Mouse (Mus musculus) kidney, postnatal 14 days (tissue): ENCODE results near the gene Hdac7.

ENCODE experiments used
- DNase-seq: peaks from one replicate; pipeline ENCODE4 v3.0.0; 2022; ENCODE audit warnings: mixed read lengths

The Hdac7 gene

GRCm38 (mm10) chr15:97831242-97831986 lies 12.9 kb downstream of the Hdac7 start:
- DNase-seq = peak; percentile 85

DNA sequence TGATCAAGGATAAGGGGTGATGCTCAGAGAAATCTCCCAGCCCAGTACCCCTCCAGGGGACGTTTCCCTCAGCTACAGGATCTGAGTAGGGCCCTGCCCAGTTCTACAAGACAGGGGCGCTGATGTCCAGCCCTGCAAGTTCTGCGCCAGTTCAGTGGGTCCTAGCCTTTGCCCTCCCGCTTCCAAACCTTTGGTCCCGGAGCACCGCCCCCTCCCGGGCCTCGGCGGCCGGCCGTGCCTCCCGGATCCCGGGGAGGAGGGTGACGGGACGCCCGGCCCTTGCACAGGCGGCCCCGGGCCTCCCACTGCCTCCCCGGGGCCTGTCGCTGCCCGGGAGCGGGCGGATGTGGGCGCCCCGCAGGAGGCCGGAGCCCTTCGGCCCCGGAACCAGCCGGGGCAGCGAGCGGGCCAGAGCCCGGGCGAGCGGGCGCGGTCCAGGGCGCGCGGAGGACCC lies 13.5 kb downstream of the Hdac7 start:
- peak; percentile 81 for DNase-seq

GRCm38 (mm10) chr15:97830253-97830787 lies 14.0 kb downstream of the Hdac7 start:
- DNase-seq = no peak

- DNase-seq = no peak
Measured at GRCm38 (mm10) chr15:97829432-97829831, 14.9 kb downstream of the Hdac7 start.

DNA sequence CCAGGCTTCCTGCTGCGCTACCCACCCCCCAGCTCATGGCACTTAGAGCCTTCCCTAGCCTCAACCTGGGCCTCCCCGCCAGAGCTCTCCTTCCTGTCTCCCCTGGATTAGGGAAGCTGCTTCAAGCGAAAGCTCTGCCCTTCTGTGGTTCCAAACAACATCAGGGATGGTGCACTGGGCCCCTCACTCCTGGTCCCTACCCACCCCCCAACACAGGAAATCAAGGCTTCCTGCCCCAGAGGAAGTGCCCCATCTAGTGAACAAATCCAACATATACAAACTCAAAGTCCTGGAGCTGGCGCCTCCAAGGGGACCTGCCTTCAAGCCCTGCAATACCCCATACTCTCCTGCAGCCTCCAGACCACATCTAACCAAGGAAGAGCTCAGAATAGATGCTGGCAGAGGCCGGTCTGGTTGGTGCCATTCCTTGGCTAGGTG lies 15.4 kb downstream of the Hdac7 start:
- DNase-seq = peak; percentile 56

GRCm38 (mm10) chr15:97828221-97828842 lies 16.0 kb downstream of the Hdac7 start:
- DNase-seq = no peak

- DNase-seq = no peak
Measured at GRCm38 (mm10) chr15:97827401-97827800, 16.9 kb downstream of the Hdac7 start.

GRCm38 (mm10) chr15:97826588-97827261 lies 17.6 kb downstream of the Hdac7 start:
- DNase-seq = no peak

- DNase-seq = no peak
Measured at GRCm38 (mm10) chr15:97825941-97826587, 18.2 kb downstream of the Hdac7 start.

DNA sequence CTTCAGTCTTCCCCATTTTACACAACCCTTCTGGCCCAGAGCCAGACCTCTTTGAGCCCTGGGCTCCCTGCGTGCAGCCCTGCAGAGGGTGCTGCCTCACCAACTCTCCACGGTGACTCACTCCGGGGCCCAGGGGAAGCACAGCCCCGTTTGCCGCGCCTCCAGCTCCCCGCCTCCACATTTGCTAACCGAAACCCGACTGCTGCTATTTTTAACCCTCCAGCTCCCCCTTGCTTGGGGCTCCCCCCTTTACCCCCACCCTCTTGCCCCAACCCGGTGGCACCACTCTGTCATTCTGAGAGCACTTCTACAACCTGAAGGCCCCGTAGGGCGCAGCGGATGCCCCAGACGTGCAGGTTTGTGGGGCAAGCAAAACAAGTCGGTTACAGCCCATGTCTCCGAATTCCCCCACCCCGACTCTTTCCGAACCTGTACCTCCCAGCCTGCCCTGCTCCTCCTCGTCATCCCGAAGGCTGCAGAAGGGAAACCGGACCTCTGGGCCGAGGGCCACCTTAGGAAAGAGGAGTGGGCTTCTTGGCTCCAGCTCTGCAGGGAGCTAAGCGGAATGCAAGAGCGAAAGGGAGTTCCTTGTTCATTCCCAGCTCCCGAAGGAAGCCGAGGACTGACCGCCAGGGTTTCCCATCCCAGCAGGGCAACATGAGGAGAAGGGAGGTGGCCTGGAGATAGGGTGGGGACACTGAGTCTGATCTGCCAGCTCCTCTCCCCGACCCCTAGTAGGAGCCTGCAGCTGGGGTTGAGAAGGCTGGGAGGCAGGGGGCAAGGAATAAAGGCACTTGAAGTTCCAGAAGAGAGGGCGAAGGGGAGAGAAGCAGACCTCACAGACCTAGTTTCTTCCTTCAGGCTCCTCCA lies 19.0 kb downstream of the Hdac7 start:
- peak; percentile 84 for DNase-seq

GRCm38 (mm10) chr15:97824042-97824441 lies 20.3 kb downstream of the Hdac7 start:
- no peak for DNase-seq

- DNase-seq = no peak
Measured at GRCm38 (mm10) chr15:97823479-97823878, 20.8 kb downstream of the Hdac7 start.

DNA sequence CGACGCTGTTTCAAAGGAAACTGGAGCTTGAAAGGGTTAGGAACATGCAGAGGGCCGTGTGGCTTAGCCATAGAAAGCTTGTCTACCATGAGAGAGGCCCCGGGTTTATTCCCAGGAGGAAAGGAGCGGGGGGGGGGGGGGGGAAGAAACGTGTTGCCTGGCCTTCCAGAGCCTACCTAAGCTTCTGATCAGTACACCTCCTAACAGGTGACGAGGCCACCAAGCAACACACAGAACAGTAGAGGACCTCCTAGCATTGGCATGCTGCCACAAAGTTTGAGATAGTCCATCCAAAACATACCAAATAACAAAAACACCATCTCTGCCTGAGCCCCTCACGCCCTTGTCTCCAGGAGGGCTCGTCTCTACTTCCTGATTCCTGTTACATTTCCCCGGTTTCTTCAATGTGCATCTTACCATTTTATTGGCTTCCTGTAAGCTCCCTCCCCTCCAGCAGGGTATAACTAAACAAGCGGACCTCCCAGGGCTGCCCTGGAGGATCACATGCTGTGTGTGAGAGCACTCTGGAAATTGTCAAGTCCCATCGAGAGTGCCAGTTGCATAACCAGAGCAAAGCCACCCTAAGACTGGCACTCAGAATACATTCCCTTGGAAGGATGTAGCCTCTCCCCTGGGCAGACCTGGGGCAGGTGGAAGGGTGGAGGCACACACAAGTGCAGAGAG lies 21.6 kb downstream of the Hdac7 start:
- no peak for DNase-seq

DNA sequence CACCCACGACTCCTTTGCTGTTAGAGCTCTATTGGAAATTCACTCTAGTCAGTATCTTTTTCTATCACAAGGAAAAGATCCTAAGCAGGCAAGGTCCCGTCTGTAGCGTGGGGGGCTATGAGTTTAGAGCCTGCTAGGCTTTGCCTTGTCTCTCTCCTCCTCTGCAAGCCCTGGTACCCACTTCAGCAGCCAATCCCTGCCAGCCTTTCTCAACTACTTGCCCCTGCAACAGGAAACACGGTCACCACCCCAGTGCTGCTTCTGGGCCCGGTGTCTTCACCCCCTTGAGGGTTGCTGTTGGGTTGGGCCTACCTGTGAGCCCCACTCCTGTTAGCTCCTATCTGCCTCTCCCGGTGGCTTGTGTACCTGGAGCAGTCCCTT lies 22.3 kb downstream of the Hdac7 start:
- no peak for DNase-seq

DNA sequence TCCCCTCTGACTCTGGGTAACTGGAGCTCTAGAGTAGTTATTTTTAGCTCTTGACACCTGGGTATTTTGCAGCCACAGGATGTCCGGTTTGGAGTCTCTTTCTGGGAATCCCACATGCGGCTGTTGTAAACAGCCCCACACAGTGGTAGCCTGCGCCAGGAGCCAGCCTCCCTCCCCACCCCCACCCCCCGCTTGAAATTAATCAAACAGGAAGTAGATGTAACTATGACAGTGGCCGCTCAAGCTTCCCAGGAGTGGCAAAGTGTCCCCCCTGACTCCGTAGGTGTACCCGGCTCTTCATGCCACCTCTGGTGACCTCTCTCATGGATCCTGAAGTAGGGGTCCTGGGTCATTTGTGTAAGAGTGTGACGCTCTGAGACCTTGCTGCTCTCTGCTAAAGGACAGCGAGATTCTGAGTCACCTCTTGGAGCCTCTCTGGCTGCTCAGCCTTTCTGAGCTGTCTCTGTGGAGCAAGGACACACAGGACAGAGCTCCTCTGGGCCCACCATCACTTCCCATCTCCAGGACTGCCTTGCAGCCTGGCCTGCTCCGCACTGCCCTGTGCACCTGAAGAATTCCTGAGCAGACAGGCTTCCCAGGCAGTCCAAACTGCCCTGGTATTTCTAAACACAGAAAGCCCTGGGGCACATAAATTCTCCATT lies 22.9 kb downstream of the Hdac7 start:
- peak; percentile 61 for DNase-seq

DNA sequence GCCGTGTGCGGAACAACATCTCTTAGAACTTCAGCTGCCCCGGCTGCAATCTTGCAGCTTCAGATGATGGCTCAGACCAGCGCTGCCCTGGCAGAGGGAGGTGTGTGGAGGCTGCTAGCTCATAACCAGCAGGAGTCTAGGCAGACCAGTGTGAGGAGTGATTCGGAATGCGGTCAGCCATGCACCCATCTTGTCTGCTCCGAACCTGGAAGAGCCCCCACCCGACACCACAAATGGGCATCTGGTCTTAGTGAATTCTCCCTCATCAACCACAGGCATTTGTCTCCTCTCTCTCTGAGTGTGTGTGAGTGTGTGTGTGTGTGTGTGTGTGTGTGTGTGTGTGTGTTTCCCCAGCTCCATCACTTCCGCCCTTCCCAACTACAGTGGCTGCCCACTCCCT lies 24.4 kb downstream of the Hdac7 start:
- DNase-seq = no peak

- no peak for DNase-seq
Measured at GRCm38 (mm10) chr15:97816199-97816994, 27.9 kb downstream of the Hdac7 start.

DNA sequence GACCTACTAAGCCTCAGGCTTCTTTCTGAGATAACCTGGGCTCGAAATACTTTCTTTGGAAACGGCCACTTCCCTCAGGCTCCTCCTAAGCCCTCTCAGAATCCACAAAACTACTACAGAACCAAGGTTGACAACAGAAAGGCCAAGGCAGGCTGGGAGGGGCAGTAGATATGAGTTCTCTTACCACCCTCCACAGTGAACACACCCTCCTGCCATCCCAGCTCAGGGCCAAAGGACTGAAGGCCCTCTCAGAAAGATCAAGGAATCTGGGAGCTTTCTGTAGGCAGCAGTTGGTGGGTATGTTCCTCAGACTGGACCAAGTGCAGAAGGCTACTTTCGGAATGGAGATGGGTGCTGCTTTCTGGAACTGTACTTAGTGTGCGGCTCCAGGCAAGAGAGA lies 29.0 kb downstream of the Hdac7 start:
- no peak for DNase-seq

DNA sequence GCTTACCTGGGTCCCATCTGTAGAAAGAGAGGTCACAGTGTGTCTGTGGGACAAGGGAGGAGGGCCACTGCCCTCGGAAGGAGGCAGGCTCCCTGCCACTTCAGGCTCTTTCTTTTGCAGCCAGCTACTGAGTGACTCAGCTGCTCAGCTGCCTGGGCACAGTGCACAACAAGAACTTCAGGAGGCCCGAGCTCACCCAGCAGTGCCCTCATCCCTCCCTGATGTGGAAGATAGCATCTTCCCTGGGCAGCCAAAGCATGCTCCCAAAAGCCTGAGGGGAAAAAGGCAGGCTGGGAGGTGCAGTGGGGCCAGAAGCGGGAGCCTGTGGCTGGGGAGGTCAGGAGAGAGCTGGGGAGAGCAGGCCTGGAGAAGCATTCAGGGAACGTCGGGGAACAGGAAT lies 29.6 kb downstream of the Hdac7 start:
- no peak for DNase-seq
